Mouse (Mus musculus) CH12.LX (cell line): Measurements from ENCODE around the gene Prph. TPM values are rescaled to one million over a fixed set of nuclear protein-coding genes. Genes with fewer than 3 reads are reported as not detected.
A peak's percentile ranks its signal among the peaks of the same experiment; 100 is the strongest.

Experiments
- DNase-seq: peaks from one replicate; pipeline ENCODE4 v3.0.0-alpha.2; 2013; ENCODE audit errors: extremely low read depth
- H3K27ac ChIP-seq: 2 replicates; pipeline ENCODE4 v1.5.1; 2012; ENCODE audit warnings: low read depth, mild to moderate bottlenecking, control low read depth, moderate library complexity; ENCODE audit not compliant: insufficient read depth
- H3K27me3 ChIP-seq: replicated peaks from 2 replicates; pipeline ENCODE3; 2012; ENCODE audit warnings: inconsistent platforms
- H3K36me3 ChIP-seq, 2 experiments: replicated peaks in 1 of 2; 2 replicates each; pipeline versions ENCODE3 to v1.6.1; 2012; ENCODE audit warnings: inconsistent platforms in 1 of 2, low read length in 1 of 2, mild to moderate bottlenecking in 1 of 2, mixed read lengths in 1 of 2, moderate library complexity in 1 of 2; ENCODE audit not compliant: control insufficient read depth in 1 of 2, insufficient read depth in 1 of 2
- H3K4me1 ChIP-seq, 2 experiments: 2 replicates each; pipeline ENCODE4 v1.6.1; 2012; ENCODE audit warnings: inconsistent platforms in 1 of 2, moderate library complexity in 1 of 2; ENCODE audit not compliant: insufficient read depth in 2 of 2, control insufficient read depth in 1 of 2
- H3K4me2 ChIP-seq: 2 replicates; pipeline ENCODE4 v1.6.1; 2012; ENCODE audit warnings: low read depth, mild to moderate bottlenecking, control low read depth; ENCODE audit not compliant: poor library complexity, insufficient read depth, severe bottlenecking
- H3K4me3 ChIP-seq, 3 experiments: fragments of 150-350 bp in 1 of 3; sonication (generic) in 1 of 3; replicated peaks in 1 of 3; 2 replicates each; pipeline versions ENCODE3 to v1.5.1; 2011 to 2012; ENCODE audit warnings: low read depth in 2 of 3, low read length in 2 of 3, mild to moderate bottlenecking in 2 of 3, moderate library complexity in 2 of 3, control low read depth in 1 of 3, improper control_type of control experiment in 1 of 3, inconsistent platforms in 1 of 3, mixed read lengths in 1 of 3; ENCODE audit not compliant: poor library complexity in 1 of 3
- H3K79me2 ChIP-seq: replicated peaks from 2 replicates; pipeline ENCODE4 v1.6.1; 2012; ENCODE audit warnings: mild to moderate bottlenecking, moderate library complexity; ENCODE audit not compliant: control insufficient read depth, poor library complexity, insufficient read depth, severe bottlenecking; ENCODE audit errors: extremely low read depth
- H3K9ac ChIP-seq: 2 replicates; pipeline ENCODE4 v1.6.1; 2012; ENCODE audit warnings: low read depth, mild to moderate bottlenecking, control low read depth, moderate library complexity; ENCODE audit not compliant: insufficient read depth
- H3K9me3 ChIP-seq: replicated peaks from 2 replicates; pipeline ENCODE3; 2012; ENCODE audit warnings: low read length, inconsistent platforms, mixed read lengths
- BHLHE40 ChIP-seq: IDR thresholded peaks from 2 replicates; pipeline ENCODE4 v1.6.1; 2011; ENCODE audit warnings: mild to moderate bottlenecking, low read depth, low read length, improper control_type of control experiment
- CHD1 ChIP-seq: IDR thresholded peaks from 2 replicates; pipeline ENCODE4 v1.6.1; 2012; ENCODE audit warnings: low read depth, low read length, improper control_type of control experiment, inconsistent platforms
- CHD2 ChIP-seq: IDR thresholded peaks from 2 replicates; pipeline ENCODE4 v1.6.1; 2011; ENCODE audit warnings: low read length, improper control_type of control experiment
- CTCF ChIP-seq, 2 experiments: IDR thresholded peaks in 1 of 2; conservative IDR thresholded peaks in 1 of 2; 2 replicates each; pipeline ENCODE4 v1.5.1; 2011 to 2012; ENCODE audit warnings: low read depth in 2 of 2, low read length in 2 of 2, improper control_type of control experiment in 1 of 2, inconsistent platforms in 1 of 2, mild to moderate bottlenecking in 1 of 2, moderate library complexity in 1 of 2
- E2F4 ChIP-seq: IDR thresholded peaks from 2 replicates; pipeline ENCODE4 v1.6.1; 2011; ENCODE audit warnings: low read depth, low read length, improper control_type of control experiment; ENCODE audit not compliant: insufficient replicate concordance
- ELF1 ChIP-seq: IDR thresholded peaks from 2 replicates; pipeline ENCODE4 v1.6.1; 2014; ENCODE audit warnings: low read depth, mild to moderate bottlenecking, inconsistent platforms, low read length, improper control_type of control experiment
- ETS1 ChIP-seq: conservative IDR thresholded peaks from 2 replicates; pipeline ENCODE4 v1.6.1; 2012; ENCODE audit warnings: low read depth, mild to moderate bottlenecking, inconsistent platforms, low read length, improper control_type of control experiment, moderate library complexity
- GABPA ChIP-seq: IDR thresholded peaks from 2 replicates; pipeline ENCODE4 v1.6.1; 2012; ENCODE audit warnings: low read depth, low read length, improper control_type of control experiment, inconsistent platforms; ENCODE audit not compliant: insufficient replicate concordance
- HCFC1 ChIP-seq: IDR thresholded peaks from 2 replicates; pipeline ENCODE4 v1.6.1; 2012; ENCODE audit warnings: low read depth, mild to moderate bottlenecking, inconsistent platforms, low read length, improper control_type of control experiment
- IRF4 ChIP-seq: IDR thresholded peaks from 2 replicates; pipeline ENCODE4 v1.6.1; 2014; ENCODE audit warnings: low read depth, mild to moderate bottlenecking, inconsistent platforms, low read length, improper control_type of control experiment
- JUND ChIP-seq: conservative IDR thresholded peaks from 2 replicates; pipeline ENCODE4 v1.6.1; 2011; ENCODE audit warnings: low read depth, low read length, improper control_type of control experiment
- MAFK ChIP-seq: IDR thresholded peaks from 2 replicates; pipeline ENCODE4 v1.6.1; 2011; ENCODE audit warnings: low read length, improper control_type of control experiment; ENCODE audit not compliant: insufficient replicate concordance
- MAX ChIP-seq: IDR thresholded peaks from 2 replicates; pipeline ENCODE4 v1.6.1; 2011; ENCODE audit warnings: low read length, improper control_type of control experiment
- MAZ ChIP-seq: IDR thresholded peaks from 2 replicates; pipeline ENCODE4 v1.6.1; 2012; ENCODE audit warnings: low read depth, mild to moderate bottlenecking, inconsistent platforms, low read length, improper control_type of control experiment, moderate library complexity
- MEF2A ChIP-seq: IDR thresholded peaks from 2 replicates; pipeline ENCODE4 v1.6.1; 2014; ENCODE audit warnings: low read depth, mild to moderate bottlenecking, inconsistent platforms, low read length, improper control_type of control experiment, borderline replicate concordance
- MXI1 ChIP-seq: IDR thresholded peaks from 2 replicates; pipeline ENCODE4 v1.6.1; 2011; ENCODE audit warnings: mild to moderate bottlenecking, low read depth, low read length, improper control_type of control experiment
- MYC ChIP-seq: IDR thresholded peaks from 2 replicates; pipeline ENCODE4 v1.6.1; 2011; ENCODE audit warnings: low read depth, mild to moderate bottlenecking, improper control_type of control experiment, low read length
- NRF1 ChIP-seq: IDR thresholded peaks from 2 replicates; pipeline ENCODE4 v1.6.1; 2014; ENCODE audit warnings: low read depth, mild to moderate bottlenecking, inconsistent platforms, low read length, improper control_type of control experiment, moderate library complexity
- POLR2A ChIP-seq: IDR thresholded peaks from 2 replicates; pipeline ENCODE4 v1.6.1; 2011; ENCODE audit warnings: low read depth, mild to moderate bottlenecking, improper control_type of control experiment, low read length
- POLR2AphosphoS2 ChIP-seq: IDR thresholded peaks from 2 replicates; pipeline ENCODE4 v1.6.1; 2011; ENCODE audit warnings: low read depth, low read length, improper control_type of control experiment
- RAD21 ChIP-seq: IDR thresholded peaks from 2 replicates; pipeline ENCODE4 v1.6.1; 2011; ENCODE audit warnings: low read depth, mild to moderate bottlenecking, low read length, improper control_type of control experiment, moderate library complexity
- SIN3A ChIP-seq: IDR thresholded peaks from 2 replicates; pipeline ENCODE4 v1.6.1; 2012; ENCODE audit warnings: low read length, improper control_type of control experiment, inconsistent platforms
- SMC3 ChIP-seq: IDR thresholded peaks from 2 replicates; pipeline ENCODE4 v1.6.1; 2011; ENCODE audit warnings: low read depth, low read length, improper control_type of control experiment
- TBP ChIP-seq: conservative IDR thresholded peaks from 2 replicates; pipeline ENCODE4 v1.6.1; 2011; ENCODE audit warnings: low read depth, low read length, improper control_type of control experiment
- TCF12 ChIP-seq: IDR thresholded peaks from 2 replicates; pipeline ENCODE4 v1.6.1; 2014; ENCODE audit warnings: low read depth, mild to moderate bottlenecking, inconsistent platforms, low read length, improper control_type of control experiment
- UBTF ChIP-seq: IDR thresholded peaks from 2 replicates; pipeline ENCODE4 v1.6.1; 2012; ENCODE audit warnings: low read depth, mild to moderate bottlenecking, inconsistent platforms, low read length, improper control_type of control experiment, moderate library complexity
- USF1 ChIP-seq: IDR thresholded peaks from 2 replicates; pipeline ENCODE4 v1.6.1; 2014; ENCODE audit warnings: low read depth, mild to moderate bottlenecking, inconsistent platforms, low read length, improper control_type of control experiment
- ZC3H11A ChIP-seq: IDR thresholded peaks from 2 replicates; pipeline ENCODE4 v1.6.1; 2012; ENCODE audit warnings: low read depth, mild to moderate bottlenecking, inconsistent platforms, low read length, improper control_type of control experiment
- ZKSCAN1 ChIP-seq: IDR thresholded peaks from 2 replicates; pipeline ENCODE4 v1.6.1; 2012; ENCODE audit warnings: low read depth, inconsistent platforms, low read length, improper control_type of control experiment, borderline replicate concordance
- ZNF384 ChIP-seq: IDR thresholded peaks from 2 replicates; pipeline ENCODE4 v1.6.1; 2012; ENCODE audit warnings: low read depth, low read length, improper control_type of control experiment, inconsistent platforms
- dilution Hi-C: fragments of 300-500 bp; cut with MboI; formaldehyde crosslinking; loops from 2 replicates; pipeline ENCODE4 v1.14.3; 2020; ENCODE audit warnings: low sequenced_read_pairs; ENCODE audit not compliant: extremely low pct_unique_long_range_greater_than_20kb, extremely low pct_ligation_motif_present
- in situ Hi-C: fragments of 300-500 bp; cut with MboI; formaldehyde crosslinking; loops from 3 replicates; pipeline ENCODE4 v1.14.3; 2019; ENCODE audit warnings: low sequenced_read_pairs, low pct_ligation_motif_present, low pct_unique_long_range_greater_than_20kb, mixed read lengths
- polyA plus RNA-seq: library from polyadenylated mRNA; unstranded; fragments of >175 nt; gene quantifications from 2 replicates; pipeline ENCODE4 v1.2.1, GENCODE M21; 2012; ENCODE audit warnings: low read depth; ENCODE audit not compliant: insufficient read length
- total RNA-seq, 2 experiments: library from RNA; depleted of rRNA; stranded (reverse); fragments of 300-350 nt in 1 of 2; fragments of >200 nt in 1 of 2; gene quantifications; 2 replicates each; pipeline ENCODE4 v1.2.3; 2012 to 2014

Prph gene
- total RNA-seq (2012; rRNA removed) (not detected in 2 replicates), total RNA-seq (2014; rRNA removed) (0.12 TPM in 1 of 2 replicates, not detected in the other), polyA plus RNA-seq (not detected in 2 replicates)

DNA sequence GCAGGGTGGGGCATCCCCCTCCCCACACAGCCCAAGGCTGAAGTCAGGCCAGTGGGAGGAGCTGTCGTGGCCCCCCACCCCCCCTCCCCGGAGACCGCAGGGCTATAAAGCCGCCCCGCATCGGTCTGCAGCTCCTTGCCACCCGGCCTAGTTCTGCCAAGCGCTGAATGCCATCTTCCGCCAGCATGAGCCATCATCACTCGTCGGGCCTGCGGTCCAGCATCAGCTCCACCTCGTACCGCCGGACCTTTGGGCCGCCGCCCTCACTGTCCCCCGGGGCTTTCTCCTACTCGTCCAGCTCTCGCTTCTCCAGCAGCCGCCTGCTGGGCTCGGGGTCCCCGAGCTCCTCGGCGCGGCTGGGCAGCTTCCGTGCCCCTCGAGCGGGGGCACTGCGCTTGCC is at the start of gene Prph:
Gene Prph, plus strand, starts transcription at position 135 of the 400 bp plus-strand sequence.
- H3K4me2 ChIP-seq: no peak within 1 kb of the TSS
- no peak for DNase-seq
- dilution Hi-C loops (no loop called here), in situ Hi-C loops (no loop called here)
- H3K4me1 ChIP-seq: 0 out of 4 replicates have a peak, but pooled peaks cover 0 to 5% of the 10 kb centered on the region in 2 experiments
- no peak within 1 kb of the TSS for H3K27ac ChIP-seq
- no peak within 1 kb of the TSS for H3K4me3 ChIP-seq
- peaks cover 66% of the 10 kb centered on the region for H3K27me3 ChIP-seq
- TF ChIP-seq POLR2A: no peak
- no peak for TF ChIP-seq HCFC1
- TF ChIP-seq MAZ: no peak
- no peak for TF ChIP-seq GABPA
- no peak for TF ChIP-seq USF1
- no peak for TF ChIP-seq BHLHE40
- TF ChIP-seq UBTF: no peak
- no peak for TF ChIP-seq POLR2AphosphoS2
- no peak for TF ChIP-seq ETS1
- no peak for TF ChIP-seq RAD21
- TF ChIP-seq JUND: no peak
- no peak for TF ChIP-seq TCF12
- no peak for TF ChIP-seq ZC3H11A
- no peak for TF ChIP-seq ZKSCAN1
- H3K79me2 ChIP-seq: no peaks in the 10 kb centered on the region
- H3K9ac ChIP-seq: no peak within 1 kb of the TSS
- no peaks in the 10 kb centered on the region for H3K36me3 ChIP-seq
- peaks cover 13% of the 10 kb centered on the region for H3K9me3 ChIP-seq

GRCm38 (mm10) chr15:99008801-99009241 is 46.2 kb upstream of the Prph start:
- Histone ChIP-seq H3K36me3 (no peaks in the 10 kb centered on the region), H3K4me1 (peaks cover 0 to 25% of the 10 kb centered on the region in 2 experiments; a peak in 2 of 4 replicates), H3K27ac (no peak overlapping the region; the same call in 1 of the 2 replicates), H3K9ac (no peak overlapping the region), H3K4me3 (no peak overlapping the region), H3K79me2 (no peaks in the 10 kb centered on the region), H3K4me2 (peak overlapping the region; percentile 44), H3K9me3 (peaks cover under 1% of the 10 kb centered on the region), H3K27me3 (no peaks in the 10 kb centered on the region)
- peak; percentile 90 for DNase-seq
- dilution Hi-C loops: no loop called here
- in situ Hi-C loops: no loop called here
- TF ChIP-seq IRF4 (0 out of 2 replicates have a peak, but pooled peaks have one; percentile 29), MAZ (no peak), CHD1 (no peak), NRF1 (no peak), JUND (no peak), BHLHE40 (no peak), MAFK (no peak), SIN3A (no peak), MAX (no peak), MYC (no peak), POLR2AphosphoS2 (no peak), ELF1 (peak; percentile 62), RAD21 (no peak), E2F4 (no peak), MEF2A (0 out of 2 replicates have a peak, but pooled peaks have one; percentile 40), HCFC1 (no peak), TBP (no peak), CHD2 (no peak), USF1 (no peak), CTCF (conservative IDR thresholded peaks at IDR 0.05 in 1 of 2, IDR thresholded peaks at IDR 0.05 in 1 of 2; ENCODE audit: low read depth in 2 of 2, low read length in 2 of 2) (no peak), ZKSCAN1 (no peak), ZC3H11A (no peak), ZNF384 (no peak), MXI1 (no peak), SMC3 (no peak), TCF12 (0 out of 2 replicates have a peak, but pooled peaks have one; percentile 42), UBTF (no peak)
